Mouse (Mus musculus): Measurements from ENCODE around the gene Hormad2. TPM values are rescaled to one million over a fixed set of nuclear protein-coding genes. Genes with fewer than 3 reads are reported as not detected.

The Hormad2 gene
- polyA plus RNA-seq, 1 experiment, result not detected

DNA sequence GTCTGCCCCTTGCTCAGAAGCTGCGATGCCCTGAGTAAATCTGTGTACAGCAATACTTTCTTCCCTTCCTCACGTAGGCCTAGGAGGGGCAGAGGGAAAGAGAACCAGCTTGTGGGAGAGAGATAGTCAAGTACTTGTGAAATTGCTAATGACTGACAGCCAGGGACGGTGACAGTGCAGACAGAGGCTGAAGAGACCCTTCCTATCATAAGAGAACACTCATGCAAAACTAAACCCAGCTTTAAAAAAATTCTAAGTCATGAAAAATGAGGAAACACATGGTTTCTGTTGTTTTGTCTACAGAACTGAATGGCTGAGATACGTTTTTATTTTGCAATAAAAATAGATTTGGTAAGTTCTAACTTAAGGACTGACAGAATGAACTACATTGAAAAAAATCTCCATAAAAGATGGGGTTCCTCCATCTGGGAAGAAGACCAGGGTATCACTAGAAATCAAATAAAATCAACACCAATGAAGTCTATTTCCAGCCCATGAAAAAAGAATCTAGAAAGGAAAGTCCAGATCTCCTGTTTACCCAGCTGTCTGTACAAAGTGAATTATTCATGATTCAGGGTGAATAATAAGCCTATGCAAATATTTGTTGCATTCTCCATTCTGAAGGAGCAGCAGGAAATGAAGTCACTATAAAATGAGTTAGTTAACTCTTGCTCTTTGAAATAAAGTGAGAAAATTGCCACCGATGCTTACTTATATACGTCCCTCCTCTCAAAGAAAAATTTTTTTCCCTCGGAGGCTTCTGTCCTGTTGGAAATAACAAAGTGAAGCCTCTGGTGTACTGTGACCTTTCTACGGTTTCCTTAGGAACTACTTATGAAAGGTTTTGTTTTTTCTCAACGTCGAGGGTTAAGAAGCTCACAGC lies 104.9 kb downstream of the Hormad2 start:
- Histone ChIP-seq H3K4me3 (ENCODE audit: insufficient read depth, low read length) (no peak overlapping the region), H3K4me1 (ENCODE audit: control insufficient read depth, insufficient read depth, low read length) (peaks cover 7% of the 10 kb centered on the region; the same call in 1 of the 2 replicates), H3K27ac (ENCODE audit: insufficient read depth, low read length) (peak overlapping the region; percentile 41)
- TF ChIP-seq CTCF (IDR thresholded peaks at IDR 0.05; ENCODE audit: borderline replicate concordance, insufficient read depth, low read length), result no peak
- no peak for TF ChIP-seq POLR2A (IDR thresholded peaks at IDR 0.05; ENCODE audit: low read depth, low read length)

GRCm38 (mm10) chr11:4332961-4333360 lies 107.9 kb downstream of the Hormad2 start:
- TF ChIP-seq CTCF (IDR thresholded peaks at IDR 0.05; ENCODE audit: borderline replicate concordance, insufficient read depth, low read length) (no peak), POLR2A (IDR thresholded peaks at IDR 0.05; ENCODE audit: low read depth, low read length) (no peak)
- no peak overlapping the region for H3K27ac ChIP-seq (ENCODE audit: insufficient read depth, low read length)
- no peak overlapping the region for H3K4me3 ChIP-seq (ENCODE audit: insufficient read depth, low read length)
- peaks cover 7% of the 10 kb centered on the region; the same call in 1 of the 2 replicates for H3K4me1 ChIP-seq (ENCODE audit: control insufficient read depth, insufficient read depth, low read length)

DNA sequence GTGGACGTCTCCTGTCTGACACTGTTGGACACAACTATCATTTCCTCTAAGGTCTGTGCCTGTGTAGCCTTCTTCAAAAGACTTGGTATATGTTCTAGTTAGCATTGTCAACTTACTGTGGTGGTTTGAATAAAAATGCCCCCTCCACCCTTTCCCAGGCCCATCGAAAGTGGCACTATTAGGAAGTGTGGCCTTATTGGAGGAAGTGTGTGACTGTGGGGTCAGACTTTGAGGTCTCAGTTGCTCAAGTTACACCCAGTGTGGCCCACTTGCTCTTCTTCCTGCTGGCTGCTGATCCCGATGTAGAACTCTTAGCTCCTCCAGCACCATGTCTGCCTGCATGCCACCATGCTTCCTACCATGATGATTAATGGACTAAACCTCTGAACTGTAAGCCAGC lies 112.7 kb downstream of the Hormad2 start:
- Histone ChIP-seq H3K4me3 (ENCODE audit: insufficient read depth, low read length) (no peak overlapping the region), H3K27ac (ENCODE audit: insufficient read depth, low read length) (no peak overlapping the region), H3K4me1 (ENCODE audit: control insufficient read depth, insufficient read depth, low read length) (no peaks in the 10 kb centered on the region)
- TF ChIP-seq POLR2A (IDR thresholded peaks at IDR 0.05; ENCODE audit: low read depth, low read length) (no peak), CTCF (IDR thresholded peaks at IDR 0.05; ENCODE audit: borderline replicate concordance, insufficient read depth, low read length) (no peak)

DNA sequence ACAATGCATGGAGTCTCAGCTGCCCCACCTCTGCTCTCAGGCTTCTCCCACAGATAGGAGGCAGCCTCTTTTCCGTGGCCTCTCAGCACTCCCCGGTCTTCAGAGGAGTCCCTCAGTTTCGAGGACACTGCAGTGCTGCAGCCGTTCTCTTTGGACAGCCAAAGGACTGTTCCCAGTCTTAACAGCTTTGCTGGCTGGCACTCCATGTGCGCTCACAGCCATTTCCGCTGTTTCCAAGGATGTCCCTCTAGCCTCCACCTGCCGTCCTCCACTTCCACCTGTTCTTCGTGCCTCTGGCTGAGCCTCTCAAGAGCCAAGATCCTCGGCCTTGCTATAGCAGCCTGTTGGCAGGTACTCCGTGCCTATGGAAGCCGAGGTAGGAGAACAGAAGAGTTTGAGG lies 117.4 kb downstream of the Hormad2 start:
- H3K4me3 ChIP-seq (ENCODE audit: insufficient read depth, low read length), result no peak overlapping the region
- no peak for TF ChIP-seq CTCF (IDR thresholded peaks at IDR 0.05; ENCODE audit: borderline replicate concordance, insufficient read depth, low read length)
- TF ChIP-seq POLR2A (IDR thresholded peaks at IDR 0.05; ENCODE audit: low read depth, low read length), result no peak
- H3K27ac ChIP-seq (ENCODE audit: insufficient read depth, low read length), result no peak overlapping the region
- H3K4me1 ChIP-seq (ENCODE audit: control insufficient read depth, insufficient read depth, low read length), result no peaks in the 10 kb centered on the region

DNA sequence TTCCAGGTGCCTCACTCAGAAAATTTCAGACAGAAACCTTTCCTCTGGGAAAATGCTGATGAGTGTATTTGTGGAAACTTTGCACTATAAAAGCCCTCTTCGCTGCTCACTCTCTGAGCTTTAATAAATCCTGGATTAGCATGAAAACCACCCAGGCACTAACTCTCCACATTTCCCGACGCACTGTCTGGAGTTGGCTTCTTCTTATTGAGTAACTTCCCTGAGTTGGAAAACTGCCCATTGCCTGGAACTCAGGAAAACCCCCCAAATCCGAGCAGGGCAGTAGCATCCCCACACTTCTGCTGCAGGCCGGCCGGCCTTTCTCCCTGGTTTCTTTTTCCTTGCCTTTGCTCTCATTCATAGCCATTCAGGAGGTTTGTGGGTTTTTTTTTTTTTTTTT lies 118.0 kb downstream of the Hormad2 start:
- TF ChIP-seq POLR2A (IDR thresholded peaks at IDR 0.05; ENCODE audit: low read depth, low read length) (no peak), CTCF (IDR thresholded peaks at IDR 0.05; ENCODE audit: borderline replicate concordance, insufficient read depth, low read length) (no peak)
- Histone ChIP-seq H3K27ac (ENCODE audit: insufficient read depth, low read length) (no peak overlapping the region), H3K4me1 (ENCODE audit: control insufficient read depth, insufficient read depth, low read length) (no peaks in the 10 kb centered on the region), H3K4me3 (ENCODE audit: insufficient read depth, low read length) (no peak overlapping the region)

DNA sequence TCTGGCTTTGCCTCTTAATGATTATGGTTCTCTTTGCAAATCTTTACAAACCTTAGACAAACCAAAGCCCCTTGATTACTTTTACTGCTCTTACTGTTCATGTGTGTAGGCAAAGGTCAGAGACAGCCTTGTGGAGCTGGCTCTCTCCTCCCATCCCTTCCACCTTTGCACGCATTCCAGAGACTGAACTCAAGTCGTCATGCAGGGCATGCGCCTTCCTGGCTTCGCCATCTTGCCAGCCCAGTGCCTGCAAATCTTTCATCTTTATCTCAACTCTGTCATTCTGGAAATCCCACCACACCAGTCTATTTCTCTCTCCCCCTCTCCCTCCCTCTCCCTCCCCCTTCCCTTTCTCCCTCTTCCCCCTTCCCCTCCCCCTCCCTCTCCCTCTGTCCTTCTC lies 120.0 kb downstream of the Hormad2 start:
- no peak overlapping the region for H3K27ac ChIP-seq (ENCODE audit: insufficient read depth, low read length)
- TF ChIP-seq POLR2A (IDR thresholded peaks at IDR 0.05; ENCODE audit: low read depth, low read length), result no peak
- no peak for TF ChIP-seq CTCF (IDR thresholded peaks at IDR 0.05; ENCODE audit: borderline replicate concordance, insufficient read depth, low read length)
- H3K4me1 ChIP-seq (ENCODE audit: control insufficient read depth, insufficient read depth, low read length), result peaks cover 2% of the 10 kb centered on the region
- no peak overlapping the region for H3K4me3 ChIP-seq (ENCODE audit: insufficient read depth, low read length)

DNA sequence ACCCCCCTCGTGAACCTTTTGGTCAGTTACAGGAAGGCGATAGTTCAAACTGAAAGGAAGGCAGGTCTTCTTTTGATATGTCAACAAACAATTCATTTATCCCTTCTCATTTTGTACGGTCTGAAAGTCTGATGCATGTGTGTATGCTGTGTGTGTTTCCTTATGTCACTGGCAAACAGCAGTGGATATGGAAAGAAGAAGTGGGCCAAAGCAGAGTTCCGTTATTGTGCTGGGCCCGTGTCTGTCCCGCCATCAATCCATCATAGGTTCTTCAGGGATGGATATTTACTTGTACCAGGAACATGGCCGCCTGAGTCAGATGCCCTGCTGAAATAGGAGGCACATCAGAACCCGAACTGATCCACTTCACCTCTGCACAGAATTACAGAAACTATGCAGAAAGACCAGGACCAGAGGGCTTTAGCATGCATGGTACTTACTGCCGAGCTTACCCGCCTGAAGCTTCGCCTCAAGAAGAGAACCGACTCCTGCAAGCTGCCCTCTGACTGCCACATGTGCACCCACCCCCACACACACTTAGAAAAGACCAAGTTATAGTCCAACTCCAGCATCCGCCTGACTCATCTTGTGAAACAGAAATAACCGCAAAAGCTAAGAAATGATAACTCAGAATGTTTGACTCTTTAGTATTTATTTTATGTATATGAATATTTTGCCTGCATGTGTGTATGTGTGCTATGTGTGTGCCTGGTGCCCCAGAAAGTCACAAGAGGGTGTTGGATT lies 121.5 kb downstream of the Hormad2 start:
- TF ChIP-seq CTCF (IDR thresholded peaks at IDR 0.05; ENCODE audit: borderline replicate concordance, insufficient read depth, low read length) (no peak), POLR2A (IDR thresholded peaks at IDR 0.05; ENCODE audit: low read depth, low read length) (no peak)
- no peak overlapping the region for H3K27ac ChIP-seq (ENCODE audit: insufficient read depth, low read length)
- peaks cover 2% of the 10 kb centered on the region for H3K4me1 ChIP-seq (ENCODE audit: control insufficient read depth, insufficient read depth, low read length)
- H3K4me3 ChIP-seq (ENCODE audit: insufficient read depth, low read length), result no peak overlapping the region

DNA sequence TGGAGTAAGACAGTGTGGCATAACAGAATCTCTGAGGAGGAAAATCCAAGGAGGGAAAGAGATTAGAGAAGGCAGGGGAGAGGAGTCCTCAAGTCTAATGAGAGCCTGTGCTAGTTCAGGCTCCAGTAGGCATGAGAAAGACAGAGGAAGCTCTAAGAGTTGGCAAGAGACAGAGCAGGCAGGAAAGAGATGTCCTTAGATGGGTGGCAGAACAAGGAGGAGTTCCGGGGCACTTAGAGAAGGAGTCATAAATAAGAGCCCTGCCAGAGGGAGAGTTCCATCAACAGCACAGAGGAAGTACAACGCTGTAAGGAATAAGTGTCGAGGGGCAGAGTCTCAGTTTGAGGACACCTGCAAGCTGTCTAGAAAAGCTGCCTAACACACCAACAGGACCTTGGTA lies 122.9 kb downstream of the Hormad2 start:
- no peak overlapping the region for H3K4me3 ChIP-seq (ENCODE audit: insufficient read depth, low read length)
- no peak overlapping the region for H3K27ac ChIP-seq (ENCODE audit: insufficient read depth, low read length)
- TF ChIP-seq POLR2A (IDR thresholded peaks at IDR 0.05; ENCODE audit: low read depth, low read length) (no peak), CTCF (IDR thresholded peaks at IDR 0.05; ENCODE audit: borderline replicate concordance, insufficient read depth, low read length) (no peak)
- H3K4me1 ChIP-seq (ENCODE audit: control insufficient read depth, insufficient read depth, low read length), result peaks cover 2% of the 10 kb centered on the region

DNA sequence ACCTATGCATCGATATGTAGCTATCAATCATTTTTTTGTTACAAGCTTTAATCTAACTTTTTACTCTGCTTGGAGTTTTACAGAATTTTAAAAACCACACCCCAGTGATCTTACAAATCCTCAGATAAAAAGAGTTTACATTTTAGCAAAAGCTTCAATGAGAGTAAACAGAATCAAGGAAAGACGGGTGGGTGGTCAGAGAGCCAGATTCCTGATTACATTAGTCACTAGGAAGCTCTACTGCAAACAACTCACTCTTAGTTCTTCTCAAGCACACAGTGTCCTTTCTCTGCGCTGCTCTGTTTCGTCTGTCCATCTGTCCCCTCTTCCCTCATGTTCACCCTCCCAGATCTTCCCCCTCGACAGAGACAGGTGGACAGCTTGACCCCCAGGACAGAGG lies 123.6 kb downstream of the Hormad2 start:
- no peak overlapping the region for H3K27ac ChIP-seq (ENCODE audit: insufficient read depth, low read length)
- H3K4me3 ChIP-seq (ENCODE audit: insufficient read depth, low read length), result no peak overlapping the region
- TF ChIP-seq CTCF (IDR thresholded peaks at IDR 0.05; ENCODE audit: borderline replicate concordance, insufficient read depth, low read length) (no peak), POLR2A (IDR thresholded peaks at IDR 0.05; ENCODE audit: low read depth, low read length) (no peak)
- H3K4me1 ChIP-seq (ENCODE audit: control insufficient read depth, insufficient read depth, low read length), result peaks cover 2% of the 10 kb centered on the region

- TF ChIP-seq CTCF (IDR thresholded peaks at IDR 0.05; ENCODE audit: borderline replicate concordance, insufficient read depth, low read length), result no peak
- TF ChIP-seq POLR2A (IDR thresholded peaks at IDR 0.05; ENCODE audit: low read depth, low read length), result no peak
- Histone ChIP-seq H3K4me3 (ENCODE audit: insufficient read depth, low read length) (no peak overlapping the region), H3K27ac (ENCODE audit: insufficient read depth, low read length) (no peak overlapping the region), H3K4me1 (ENCODE audit: control insufficient read depth, insufficient read depth, low read length) (peaks cover 14% of the 10 kb centered on the region)
Measured at GRCm38 (mm10) chr11:4312180-4312579, 128.7 kb downstream of the Hormad2 start.

All from embryonic fibroblast, embryonic 13.5 days (primary cell).